Mouse (Mus musculus) neutrophil, adult 83 days (primary cell): ENCODE results near the gene Ryr3. TPM values are rescaled to one million over a fixed set of nuclear protein-coding genes. Genes with fewer than 3 reads are reported as not detected.

ENCODE experiments used
- total RNA-seq, 2 experiments: library from RNA; stranded (reverse); gene quantifications; one replicate each; pipeline ENCODE4 v1.2.4; 2023

The Ryr3 gene
- not detected for total RNA-seq

GRCm38 (mm10) chr2:113216746-113217461 is at the start of gene Ryr3:
Gene Ryr3 (minus strand): TSS chr2:113217096.

Other genes with a start within 250 kb of the Ryr3 start
- not detected for gene Tmco5b, start 68.6 kb upstream of the Ryr3 start, total RNA-seq
- 1 to 10 TPM; 1.2 to 1.8 TPM for gene Fmn1, start 110.6 kb upstream of the Ryr3 start, total RNA-seq